Mouse (Mus musculus): ENCODE measurements around the gene Tmem29.

DNA sequence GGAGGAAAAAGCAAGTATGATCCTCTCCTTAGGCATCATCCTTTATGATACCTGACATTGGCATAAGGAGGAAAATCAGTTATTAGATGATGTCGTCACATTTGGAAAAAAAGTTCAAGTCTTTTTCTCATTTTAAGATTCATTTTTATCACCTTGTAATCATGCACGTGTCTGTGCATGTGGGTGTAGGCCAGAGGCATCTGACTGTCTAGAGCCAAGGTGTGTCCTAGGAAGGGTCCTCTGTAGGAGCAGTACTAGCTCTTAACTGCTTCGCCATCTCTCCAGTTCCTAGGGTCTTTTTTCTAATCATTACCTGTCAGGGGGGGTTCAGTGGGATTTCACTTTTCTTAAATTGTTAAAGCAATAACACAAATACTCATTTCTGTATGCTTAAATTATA, 818 bp downstream of the Tmem29 start:
- TF ChIP-seq CTCF (IDR thresholded peaks at IDR 0.05; ENCODE audit: low read depth, low read length) (no peak), POLR2AphosphoS5 (IDR thresholded peaks at IDR 0.05; ENCODE audit: insufficient replicate concordance, low read depth, low read length) (no peak)
